Mouse (Mus musculus): ENCODE measurements around the gene Myo1d. TPM values are rescaled to one million over a fixed set of nuclear protein-coding genes. Genes with fewer than 3 reads are reported as not detected.
A peak's percentile ranks its signal among the peaks of the same experiment; 100 is the strongest.

Myo1d gene
- polyA plus RNA-seq, 1 experiment from 2014 or later, result 8.3 TPM

- Histone ChIP-seq H3K27me3 (no peaks in the 10 kb centered on the region), H3K9me3 (no peaks in the 10 kb centered on the region), H3K4me1 (peaks cover 29% of the 10 kb centered on the region), H3K9ac (no peak overlapping the region), H3K36me3 (no peaks in the 10 kb centered on the region), H3K27ac (no peak overlapping the region), H3K4me2 (replicated peaks) (no peak overlapping the region), H3K4me3 (no peak overlapping the region)
- ATAC-seq (ENCODE audit: insufficient number of reproducible peaks, insufficient read depth, low FRiP score, low TSS enrichment), result no peak
Measured at GRCm38 (mm10) chr11:80506483-80506882, 273.3 kb downstream of the Myo1d start.

GRCm38 (mm10) chr11:80505581-80505980, 274.2 kb downstream of the Myo1d start:
- Histone ChIP-seq H3K9me3 (no peaks in the 10 kb centered on the region), H3K27me3 (no peaks in the 10 kb centered on the region), H3K4me3 (no peak overlapping the region), H3K4me2 (replicated peaks) (no peak overlapping the region), H3K4me1 (peaks cover 29% of the 10 kb centered on the region), H3K9ac (no peak overlapping the region), H3K27ac (no peak overlapping the region), H3K36me3 (no peaks in the 10 kb centered on the region)
- 83% methylated on average over 3 of the region's 3 CpGs for WGBS
- ATAC-seq (ENCODE audit: insufficient number of reproducible peaks, insufficient read depth, low FRiP score, low TSS enrichment), result no peak

GRCm38 (mm10) chr11:80504519-80505385, 275.1 kb downstream of the Myo1d start:
- H3K4me2 ChIP-seq (replicated peaks), result no peak overlapping the region; the same call in 1 of the 2 replicates
- H3K4me3 ChIP-seq, result no peak overlapping the region
- no peaks in the 10 kb centered on the region for H3K9me3 ChIP-seq
- H3K4me1 ChIP-seq, result peaks cover 29% of the 10 kb centered on the region
- H3K36me3 ChIP-seq, result no peaks in the 10 kb centered on the region
- no peak for ATAC-seq (ENCODE audit: insufficient number of reproducible peaks, insufficient read depth, low FRiP score, low TSS enrichment)
- no peak overlapping the region for H3K9ac ChIP-seq
- H3K27me3 ChIP-seq, result no peaks in the 10 kb centered on the region
- peak overlapping the region; percentile 46; the same call in 1 of the 2 replicates for H3K27ac ChIP-seq
- WGBS, result 42% methylated on average over 6 of the region's 6 CpGs

GRCm38 (mm10) chr11:80503726-80504452, 275.9 kb downstream of the Myo1d start:
- Histone ChIP-seq H3K36me3 (no peaks in the 10 kb centered on the region), H3K9ac (peak overlapping the region; percentile 21; the same call in 1 of the 2 replicates), H3K4me3 (no peak overlapping the region), H3K9me3 (no peaks in the 10 kb centered on the region), H3K27me3 (no peaks in the 10 kb centered on the region), H3K4me2 (replicated peaks) (no peak overlapping the region; the same call in 1 of the 2 replicates), H3K27ac (peak overlapping the region; percentile 52), H3K4me1 (peaks cover 32% of the 10 kb centered on the region)
- WGBS, result 26% methylated on average over 13 of the region's 13 CpGs
- ATAC-seq (ENCODE audit: insufficient number of reproducible peaks, insufficient read depth, low FRiP score, low TSS enrichment), result peak; percentile 63

- WGBS, result 82% methylated on average over 6 of the region's 6 CpGs
- H3K9me3 ChIP-seq, result no peaks in the 10 kb centered on the region
- no peak overlapping the region for H3K4me3 ChIP-seq
- H3K27ac ChIP-seq, result peak overlapping the region; percentile 52
- H3K4me1 ChIP-seq, result peaks cover 31% of the 10 kb centered on the region
- no peaks in the 10 kb centered on the region for H3K27me3 ChIP-seq
- H3K4me2 ChIP-seq (replicated peaks), result no peak overlapping the region
- no peak for ATAC-seq (ENCODE audit: insufficient number of reproducible peaks, insufficient read depth, low FRiP score, low TSS enrichment)
- H3K36me3 ChIP-seq, result no peaks in the 10 kb centered on the region
- H3K9ac ChIP-seq, result peak overlapping the region; percentile 21; the same call in 1 of the 2 replicates
Measured at GRCm38 (mm10) chr11:80503281-80503680, 276.5 kb downstream of the Myo1d start.

- H3K4me3 ChIP-seq, result no peak overlapping the region
Measured at GRCm38 (mm10) chr11:80499550-80499952, 280.3 kb downstream of the Myo1d start.

GRCm38 (mm10) chr11:80498328-80499070, 281.3 kb downstream of the Myo1d start:
- H3K9ac ChIP-seq, result no peak overlapping the region
- no peaks in the 10 kb centered on the region for H3K9me3 ChIP-seq
- no peak overlapping the region for H3K4me3 ChIP-seq
- H3K27me3 ChIP-seq, result no peaks in the 10 kb centered on the region
- H3K4me2 ChIP-seq (replicated peaks), result no peak overlapping the region
- no peak for ATAC-seq (ENCODE audit: insufficient number of reproducible peaks, insufficient read depth, low FRiP score, low TSS enrichment)
- peaks cover 14% of the 10 kb centered on the region for H3K4me1 ChIP-seq
- H3K27ac ChIP-seq, result no peak overlapping the region
- 78% methylated on average over 11 of the region's 11 CpGs for WGBS
- H3K36me3 ChIP-seq, result no peaks in the 10 kb centered on the region

More at GRCm38 (mm10) chr11:80499550-80499952, 280.3 kb downstream of the Myo1d start:
- Histone ChIP-seq H3K4me1 (peaks cover 25% of the 10 kb centered on the region), H3K27me3 (no peaks in the 10 kb centered on the region), H3K36me3 (no peaks in the 10 kb centered on the region), H3K9ac (no peak overlapping the region), H3K27ac (no peak overlapping the region), H3K4me2 (replicated peaks) (no peak overlapping the region), H3K9me3 (no peaks in the 10 kb centered on the region)
- ATAC-seq (ENCODE audit: insufficient number of reproducible peaks, insufficient read depth, low FRiP score, low TSS enrichment), result no peak
- WGBS, result 67% methylated on average over 4 of the region's 4 CpGs

GRCm38 (mm10) chr11:80497225-80497919, 282.5 kb downstream of the Myo1d start:
- Histone ChIP-seq H3K27me3 (no peaks in the 10 kb centered on the region), H3K4me2 (replicated peaks) (no peak overlapping the region), H3K36me3 (no peaks in the 10 kb centered on the region), H3K27ac (no peak overlapping the region), H3K4me3 (no peak overlapping the region), H3K4me1 (peaks cover 12% of the 10 kb centered on the region), H3K9me3 (no peaks in the 10 kb centered on the region), H3K9ac (no peak overlapping the region)
- 80% methylated on average over 10 of the region's 10 CpGs for WGBS
- no peak for ATAC-seq (ENCODE audit: insufficient number of reproducible peaks, insufficient read depth, low FRiP score, low TSS enrichment)

- no peaks in the 10 kb centered on the region for H3K27me3 ChIP-seq
- H3K27ac ChIP-seq, result no peak overlapping the region
- no peak overlapping the region for H3K9ac ChIP-seq
- H3K4me1 ChIP-seq, result peaks cover 12% of the 10 kb centered on the region
- no peaks in the 10 kb centered on the region for H3K9me3 ChIP-seq
- no peak overlapping the region for H3K4me3 ChIP-seq
- H3K36me3 ChIP-seq, result no peaks in the 10 kb centered on the region
- no peak overlapping the region for H3K4me2 ChIP-seq (replicated peaks)
- ATAC-seq (ENCODE audit: insufficient number of reproducible peaks, insufficient read depth, low FRiP score, low TSS enrichment), result no peak
- WGBS, result 67% methylated on average over 1 of the region's 1 CpGs
Measured at GRCm38 (mm10) chr11:80496640-80497039, 283.2 kb downstream of the Myo1d start.

- WGBS, result 89% methylated on average over 6 of the region's 6 CpGs
- Histone ChIP-seq H3K9me3 (no peaks in the 10 kb centered on the region), H3K4me2 (replicated peaks) (no peak overlapping the region), H3K4me1 (peaks cover 12% of the 10 kb centered on the region), H3K4me3 (no peak overlapping the region), H3K9ac (no peak overlapping the region), H3K27ac (no peak overlapping the region), H3K36me3 (no peaks in the 10 kb centered on the region), H3K27me3 (no peaks in the 10 kb centered on the region)
- ATAC-seq (ENCODE audit: insufficient number of reproducible peaks, insufficient read depth, low FRiP score, low TSS enrichment), result no peak
Measured at GRCm38 (mm10) chr11:80495972-80496371, 283.9 kb downstream of the Myo1d start.

- Histone ChIP-seq H3K4me1 (peaks cover 17% of the 10 kb centered on the region), H3K27me3 (no peaks in the 10 kb centered on the region), H3K27ac (no peak overlapping the region), H3K9ac (no peak overlapping the region), H3K36me3 (no peaks in the 10 kb centered on the region), H3K4me3 (no peak overlapping the region), H3K9me3 (no peaks in the 10 kb centered on the region), H3K4me2 (replicated peaks) (no peak overlapping the region)
- ATAC-seq (ENCODE audit: insufficient number of reproducible peaks, insufficient read depth, low FRiP score, low TSS enrichment), result no peak
- 78% methylated on average over 9 of the region's 9 CpGs for WGBS
Measured at GRCm38 (mm10) chr11:80494852-80495251, 285.0 kb downstream of the Myo1d start.
